Mouse (Mus musculus): ENCODE data around the gene P4ha3. TPM values are rescaled to one million over a fixed set of nuclear protein-coding genes. Genes with fewer than 3 reads are reported as not detected.

Gene P4ha3
- polyA plus RNA-seq, 1 experiment: 1.2 TPM

GRCm38 (mm10) chr7:100307872-100308653 lies 22.7 kb downstream of the P4ha3 start:
- Histone ChIP-seq H3K27me3 (ENCODE audit: control insufficient read depth, insufficient read depth, low read length, poor library complexity, severe bottlenecking) (no peaks in the 10 kb centered on the region), H3K9me3 (replicated peaks; ENCODE audit: control insufficient read depth, insufficient read depth, low read length, poor library complexity, severe bottlenecking) (no peaks in the 10 kb centered on the region), H3K36me3 (ENCODE audit: control insufficient read depth, insufficient read depth, low read length, poor library complexity, severe bottlenecking) (no peaks in the 10 kb centered on the region), H3K27ac (ENCODE audit: insufficient read depth, low read length) (no peak overlapping the region), H3K4me3 (ENCODE audit: low read depth, low read length) (no peak overlapping the region), H3K4me1 (ENCODE audit: control insufficient read depth, insufficient read depth, low read length) (no peaks in the 10 kb centered on the region), H3K9ac (ENCODE audit: low read depth, poor library complexity, severe bottlenecking) (no peak overlapping the region)
- TF ChIP-seq CTCF (IDR thresholded peaks at IDR 0.05; ENCODE audit: low read depth, low read length): no peak
- TF ChIP-seq EP300 (IDR thresholded peaks at IDR 0.05; ENCODE audit: insufficient read depth, low read depth, low read length): no peak
- no peak for TF ChIP-seq POLR2A (IDR thresholded peaks at IDR 0.05; ENCODE audit: insufficient read depth, low read length)

GRCm38 (mm10) chr7:100309216-100309615 lies 23.9 kb downstream of the P4ha3 start:
- TF ChIP-seq CTCF (IDR thresholded peaks at IDR 0.05; ENCODE audit: low read depth, low read length): no peak
- no peak for TF ChIP-seq EP300 (IDR thresholded peaks at IDR 0.05; ENCODE audit: insufficient read depth, low read depth, low read length)
- no peak for TF ChIP-seq POLR2A (IDR thresholded peaks at IDR 0.05; ENCODE audit: insufficient read depth, low read length)
- Histone ChIP-seq H3K36me3 (ENCODE audit: control insufficient read depth, insufficient read depth, low read length, poor library complexity, severe bottlenecking) (no peaks in the 10 kb centered on the region), H3K9ac (ENCODE audit: low read depth, poor library complexity, severe bottlenecking) (no peak overlapping the region), H3K9me3 (replicated peaks; ENCODE audit: control insufficient read depth, insufficient read depth, low read length, poor library complexity, severe bottlenecking) (no peaks in the 10 kb centered on the region), H3K4me3 (ENCODE audit: low read depth, low read length) (no peak overlapping the region), H3K27ac (ENCODE audit: insufficient read depth, low read length) (no peak overlapping the region), H3K27me3 (ENCODE audit: control insufficient read depth, insufficient read depth, low read length, poor library complexity, severe bottlenecking) (no peaks in the 10 kb centered on the region), H3K4me1 (ENCODE audit: control insufficient read depth, insufficient read depth, low read length) (no peaks in the 10 kb centered on the region)

GRCm38 (mm10) chr7:100309679-100310078 lies 24.4 kb downstream of the P4ha3 start:
- H3K27ac ChIP-seq (ENCODE audit: insufficient read depth, low read length): no peak overlapping the region
- no peak overlapping the region for H3K4me3 ChIP-seq (ENCODE audit: low read depth, low read length)
- H3K36me3 ChIP-seq (ENCODE audit: control insufficient read depth, insufficient read depth, low read length, poor library complexity, severe bottlenecking): no peaks in the 10 kb centered on the region
- H3K9ac ChIP-seq (ENCODE audit: low read depth, poor library complexity, severe bottlenecking): no peak overlapping the region
- H3K27me3 ChIP-seq (ENCODE audit: control insufficient read depth, insufficient read depth, low read length, poor library complexity, severe bottlenecking): no peaks in the 10 kb centered on the region
- no peaks in the 10 kb centered on the region for H3K9me3 ChIP-seq (replicated peaks; ENCODE audit: control insufficient read depth, insufficient read depth, low read length, poor library complexity, severe bottlenecking)
- H3K4me1 ChIP-seq (ENCODE audit: control insufficient read depth, insufficient read depth, low read length): no peaks in the 10 kb centered on the region
- no peak for TF ChIP-seq POLR2A (IDR thresholded peaks at IDR 0.05; ENCODE audit: insufficient read depth, low read length)
- no peak for TF ChIP-seq EP300 (IDR thresholded peaks at IDR 0.05; ENCODE audit: insufficient read depth, low read depth, low read length)
- TF ChIP-seq CTCF (IDR thresholded peaks at IDR 0.05; ENCODE audit: low read depth, low read length): no peak

GRCm38 (mm10) chr7:100310290-100310689 lies 25.0 kb downstream of the P4ha3 start:
- H3K4me3 ChIP-seq (ENCODE audit: low read depth, low read length): no peak overlapping the region
- H3K9me3 ChIP-seq (replicated peaks; ENCODE audit: control insufficient read depth, insufficient read depth, low read length, poor library complexity, severe bottlenecking): no peaks in the 10 kb centered on the region
- H3K9ac ChIP-seq (ENCODE audit: low read depth, poor library complexity, severe bottlenecking): no peak overlapping the region
- no peaks in the 10 kb centered on the region for H3K36me3 ChIP-seq (ENCODE audit: control insufficient read depth, insufficient read depth, low read length, poor library complexity, severe bottlenecking)
- H3K27ac ChIP-seq (ENCODE audit: insufficient read depth, low read length): no peak overlapping the region
- H3K4me1 ChIP-seq (ENCODE audit: control insufficient read depth, insufficient read depth, low read length): no peaks in the 10 kb centered on the region
- H3K27me3 ChIP-seq (ENCODE audit: control insufficient read depth, insufficient read depth, low read length, poor library complexity, severe bottlenecking): no peaks in the 10 kb centered on the region
- TF ChIP-seq EP300 (IDR thresholded peaks at IDR 0.05; ENCODE audit: insufficient read depth, low read depth, low read length): no peak
- no peak for TF ChIP-seq CTCF (IDR thresholded peaks at IDR 0.05; ENCODE audit: low read depth, low read length)
- TF ChIP-seq POLR2A (IDR thresholded peaks at IDR 0.05; ENCODE audit: insufficient read depth, low read length): no peak

DNA sequence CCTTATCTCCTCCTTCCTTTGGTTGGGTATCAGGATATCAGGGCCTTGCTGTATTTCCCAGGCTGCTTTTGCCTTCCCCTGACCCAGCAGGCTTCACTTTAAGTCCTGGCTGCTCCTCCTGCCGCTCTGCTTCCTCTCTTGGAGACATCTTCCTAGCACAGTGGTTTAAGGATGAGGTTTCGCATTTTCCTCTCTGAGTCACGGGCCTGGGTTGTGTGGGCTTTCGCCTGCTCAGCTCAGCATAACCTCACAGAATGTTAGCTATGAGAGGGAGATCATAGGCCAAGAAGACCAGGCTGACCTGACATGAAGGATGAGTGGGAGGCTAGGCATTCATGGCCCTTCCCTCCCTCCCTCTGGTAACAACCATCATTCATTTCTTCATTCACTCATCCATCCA lies 27.4 kb downstream of the P4ha3 start:
- Histone ChIP-seq H3K9me3 (replicated peaks; ENCODE audit: control insufficient read depth, insufficient read depth, low read length, poor library complexity, severe bottlenecking) (no peaks in the 10 kb centered on the region), H3K36me3 (ENCODE audit: control insufficient read depth, insufficient read depth, low read length, poor library complexity, severe bottlenecking) (no peaks in the 10 kb centered on the region), H3K4me1 (ENCODE audit: control insufficient read depth, insufficient read depth, low read length) (no peaks in the 10 kb centered on the region), H3K27ac (ENCODE audit: insufficient read depth, low read length) (no peak overlapping the region), H3K27me3 (ENCODE audit: control insufficient read depth, insufficient read depth, low read length, poor library complexity, severe bottlenecking) (no peaks in the 10 kb centered on the region), H3K9ac (ENCODE audit: low read depth, poor library complexity, severe bottlenecking) (no peak overlapping the region), H3K4me3 (ENCODE audit: low read depth, low read length) (no peak overlapping the region)
- TF ChIP-seq EP300 (IDR thresholded peaks at IDR 0.05; ENCODE audit: insufficient read depth, low read depth, low read length) (no peak), POLR2A (IDR thresholded peaks at IDR 0.05; ENCODE audit: insufficient read depth, low read length) (no peak), CTCF (IDR thresholded peaks at IDR 0.05; ENCODE audit: low read depth, low read length) (no peak)

DNA sequence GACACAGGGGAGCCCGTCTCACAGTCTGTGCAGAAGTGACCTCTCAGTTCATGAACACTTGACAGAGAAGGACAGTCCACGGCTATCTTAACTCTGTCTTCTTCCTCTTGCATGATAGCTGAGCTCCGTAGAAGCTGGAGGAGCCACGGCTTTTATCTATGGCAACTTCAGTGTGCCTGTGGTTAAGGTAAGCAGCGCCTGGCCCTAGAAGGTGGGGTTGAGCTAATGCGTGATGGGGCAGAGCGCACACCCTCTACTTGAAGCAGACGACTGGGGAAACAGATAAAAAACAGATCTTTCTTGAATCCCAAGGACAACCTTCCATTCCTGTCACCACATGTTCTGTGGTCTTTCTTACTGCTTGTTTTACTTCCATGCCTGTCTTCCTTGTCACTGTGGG lies 31.6 kb downstream of the P4ha3 start:
- H3K9me3 ChIP-seq (replicated peaks; ENCODE audit: control insufficient read depth, insufficient read depth, low read length, poor library complexity, severe bottlenecking): no peaks in the 10 kb centered on the region
- H3K4me1 ChIP-seq (ENCODE audit: control insufficient read depth, insufficient read depth, low read length): no peaks in the 10 kb centered on the region
- no peaks in the 10 kb centered on the region for H3K36me3 ChIP-seq (ENCODE audit: control insufficient read depth, insufficient read depth, low read length, poor library complexity, severe bottlenecking)
- TF ChIP-seq CTCF (IDR thresholded peaks at IDR 0.05; ENCODE audit: low read depth, low read length) (no peak), EP300 (IDR thresholded peaks at IDR 0.05; ENCODE audit: insufficient read depth, low read depth, low read length) (no peak), POLR2A (IDR thresholded peaks at IDR 0.05; ENCODE audit: insufficient read depth, low read length) (no peak)
- H3K27ac ChIP-seq (ENCODE audit: insufficient read depth, low read length): no peak overlapping the region
- no peak overlapping the region for H3K4me3 ChIP-seq (ENCODE audit: low read depth, low read length)
- no peak overlapping the region for H3K9ac ChIP-seq (ENCODE audit: low read depth, poor library complexity, severe bottlenecking)
- H3K27me3 ChIP-seq (ENCODE audit: control insufficient read depth, insufficient read depth, low read length, poor library complexity, severe bottlenecking): no peaks in the 10 kb centered on the region

Data from ES-Bruce4 (cell line).